Mouse (Mus musculus) myocyte (in vitro differentiated cells): ENCODE measurements around the gene Usp10.
A peak's percentile ranks its signal among the peaks of the same experiment; 100 is the strongest.

ENCODE experiments used
- CEBPB ChIP-seq: IDR thresholded peaks from 2 replicates; pipeline ENCODE4 v1.6.1; 2011; ENCODE audit warnings: mild to moderate bottlenecking, moderate library complexity; ENCODE audit not compliant: poor library complexity, insufficient read depth, severe bottlenecking
- E2F4 ChIP-seq: IDR thresholded peaks from one replicate; pipeline ENCODE4 v1.6.1; 2011; ENCODE audit warnings: mild to moderate bottlenecking, control low read depth, moderate library complexity; ENCODE audit not compliant: insufficient read depth
- MAX ChIP-seq: IDR thresholded peaks from one replicate; pipeline ENCODE4 v1.6.1; 2011; ENCODE audit warnings: low read depth, mild to moderate bottlenecking, control low read depth
- MYOD1 ChIP-seq, 3 experiments: IDR thresholded peaks; one replicate each; pipeline ENCODE4 v1.6.1; 2011; ENCODE audit warnings: control low read depth in 2 of 3, low read depth in 2 of 3, mild to moderate bottlenecking in 2 of 3, moderate library complexity in 1 of 3; ENCODE audit not compliant: insufficient read length in 2 of 3, control insufficient read depth in 1 of 3
- POLR2A ChIP-seq: IDR thresholded peaks from one replicate; pipeline ENCODE4 v1.6.1; 2011; ENCODE audit warnings: low read depth, mild to moderate bottlenecking, control low read depth, moderate library complexity; ENCODE audit not compliant: insufficient read length
- POLR2AphosphoS2 ChIP-seq: IDR thresholded peaks from one replicate; pipeline ENCODE4 v1.6.1; 2011; ENCODE audit warnings: low read depth, control low read depth; ENCODE audit not compliant: insufficient read length
- TCF12 ChIP-seq: IDR thresholded peaks from one replicate; pipeline ENCODE4 v1.6.1; 2011; ENCODE audit warnings: mild to moderate bottlenecking, control low read depth; ENCODE audit not compliant: poor library complexity, insufficient read depth, severe bottlenecking
- TCF3 ChIP-seq: IDR thresholded peaks from one replicate; pipeline ENCODE4 v1.6.1; 2011; ENCODE audit warnings: low read depth, control low read depth; ENCODE audit not compliant: insufficient read length
- USF1 ChIP-seq: IDR thresholded peaks from one replicate; pipeline ENCODE4 v1.6.1; 2011; ENCODE audit warnings: low read depth, mild to moderate bottlenecking, control low read depth, moderate library complexity

GRCm38 (mm10) chr8:120004154-120004702 lies 94.1 kb downstream of the Usp10 start:
- TF ChIP-seq POLR2A, result no peak
- TF ChIP-seq USF1, result no peak
- no peak for TF ChIP-seq TCF3
- no peak for TF ChIP-seq MAX
- no peak for TF ChIP-seq E2F4
- no peak for TF ChIP-seq POLR2AphosphoS2
- peak in 2 of 3 experiments; percentile 93 to 96 for TF ChIP-seq MYOD1 (IDR thresholded peaks at IDR 0.05; ENCODE audit: control insufficient read depth in 1 of 3, insufficient read length in 2 of 3, low read depth in 2 of 3)
- no peak for TF ChIP-seq TCF12
- peak; percentile 88 for TF ChIP-seq CEBPB
